Mouse (Mus musculus) kidney, postnatal 25 days (tissue): ENCODE measurements at regions not wholly inside any gene's neighbourhood (a gene's known extent, or its start where the extent isn't known, plus 50 kb on each side); places are given as distances from the start of the nearest gene placed in this dataset.

Source experiments
- DNase-seq, 2 experiments: peaks; one replicate each; pipeline ENCODE4 v3.0.0; 2021; ENCODE audit warnings: mixed read lengths in 2 of 2

DNA sequence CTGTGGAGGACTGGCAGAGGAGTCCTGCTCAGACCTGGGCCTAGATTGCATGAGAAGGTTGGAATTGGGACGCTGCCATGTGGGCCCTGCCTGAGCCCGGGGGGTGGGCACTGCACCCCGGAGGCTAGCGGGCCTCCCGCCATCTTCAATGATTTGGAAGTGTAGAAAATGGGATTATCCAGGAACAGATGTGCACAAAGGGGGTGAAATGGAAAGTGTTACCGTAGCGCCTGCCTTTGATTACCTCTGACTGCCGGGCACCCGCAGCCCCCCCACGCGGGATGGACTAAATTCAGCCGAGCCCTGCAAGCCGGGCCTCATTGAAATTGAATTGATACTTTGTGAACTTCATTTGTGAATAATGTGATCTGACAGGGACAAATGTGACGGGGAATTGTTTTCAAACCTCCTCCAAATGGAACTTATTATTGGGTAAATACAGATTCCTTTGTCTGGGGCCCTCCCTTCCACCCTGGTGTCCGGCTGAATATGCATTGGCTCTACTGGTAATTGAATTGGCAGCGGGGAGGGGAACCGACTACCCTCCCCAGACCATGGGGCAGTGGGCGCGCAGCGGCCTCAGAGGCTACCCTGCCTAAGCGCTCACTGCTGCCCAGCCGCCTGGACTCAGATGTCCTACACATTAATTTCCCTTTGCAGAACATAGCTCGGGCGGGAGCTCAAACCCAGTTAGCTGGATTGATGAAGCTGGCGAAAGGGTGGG is 77.9 kb upstream of the Nkx1-1 start:
- DNase-seq, result no peak

DNA sequence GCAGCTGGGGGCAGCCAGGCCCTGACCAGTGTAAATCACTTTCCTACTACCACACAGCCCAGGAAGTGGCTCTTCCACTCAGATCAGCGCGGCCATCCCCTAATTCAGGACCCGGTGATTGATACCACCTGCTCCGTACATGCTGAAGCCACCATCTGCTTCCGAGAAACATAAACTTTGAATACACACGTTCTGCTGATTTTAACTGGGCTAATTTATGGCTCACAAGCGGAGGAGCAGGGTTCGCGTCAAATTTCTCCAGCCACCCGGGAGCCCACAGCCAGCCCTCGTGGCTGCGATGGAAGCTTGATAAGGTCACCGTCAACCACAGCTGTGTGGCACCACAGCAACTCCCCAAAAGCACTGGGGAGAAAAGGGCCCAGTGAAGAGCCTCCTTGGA is 72.0 kb upstream of the Nkx1-1 start:
- DNase-seq, result no peak

DNA sequence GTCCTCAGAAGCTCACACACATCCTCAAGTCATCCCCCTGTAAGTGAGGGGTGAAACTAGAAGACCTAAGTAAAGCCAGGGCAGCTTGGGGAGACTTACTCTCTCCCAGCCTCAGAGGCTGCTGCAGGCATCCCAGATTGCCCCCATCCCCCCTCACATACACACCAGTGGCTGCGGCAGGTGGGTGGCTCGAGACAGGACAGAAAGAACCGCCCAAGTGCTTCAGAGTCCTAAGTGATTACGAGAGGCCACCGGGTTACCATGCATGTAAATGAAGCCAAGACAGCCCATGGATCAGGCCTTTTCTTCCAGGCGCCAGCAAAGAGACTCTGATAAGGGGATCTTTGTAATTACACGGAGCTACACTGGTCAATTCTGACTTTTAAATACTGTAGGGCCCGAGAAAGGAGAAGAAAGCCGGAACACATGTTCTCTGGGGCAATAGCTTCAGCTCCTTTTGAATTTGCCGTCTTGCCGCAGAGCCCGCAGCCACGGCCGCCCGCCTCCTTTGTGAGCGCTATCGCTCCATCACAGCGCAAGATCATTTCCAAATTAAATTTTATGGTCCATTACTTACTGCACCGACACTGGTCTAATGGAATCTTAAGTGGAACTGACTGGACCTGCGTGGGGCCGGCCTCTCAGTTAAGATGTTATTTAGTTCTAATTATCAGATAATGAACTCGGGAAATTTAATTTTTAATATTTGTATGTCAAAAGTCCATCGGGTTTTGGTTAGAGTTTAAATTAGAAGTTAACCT is 68.1 kb upstream of the Nkx1-1 start:
- DNase-seq, result no peak

DNA sequence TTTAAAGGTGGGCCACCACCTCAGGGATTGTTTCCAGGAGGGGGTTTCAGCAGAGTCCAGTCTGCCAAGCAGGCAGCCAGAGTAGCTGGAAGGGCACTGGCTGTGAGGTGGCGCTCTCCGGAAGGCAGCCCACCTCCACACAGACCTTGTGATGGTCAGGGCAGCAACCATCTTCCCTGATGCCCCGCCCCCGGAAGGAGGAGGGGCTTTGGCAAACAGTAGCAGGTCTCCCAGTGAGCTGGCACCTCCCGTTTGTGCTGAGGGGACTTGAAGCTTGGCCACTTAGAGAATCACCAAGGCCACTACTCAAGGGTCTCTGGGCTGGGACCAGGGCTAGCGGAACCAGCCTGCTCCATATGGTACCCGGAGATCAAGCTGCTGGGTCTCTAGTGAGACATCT is 67.4 kb upstream of the Nkx1-1 start:
- no peak for DNase-seq

DNA sequence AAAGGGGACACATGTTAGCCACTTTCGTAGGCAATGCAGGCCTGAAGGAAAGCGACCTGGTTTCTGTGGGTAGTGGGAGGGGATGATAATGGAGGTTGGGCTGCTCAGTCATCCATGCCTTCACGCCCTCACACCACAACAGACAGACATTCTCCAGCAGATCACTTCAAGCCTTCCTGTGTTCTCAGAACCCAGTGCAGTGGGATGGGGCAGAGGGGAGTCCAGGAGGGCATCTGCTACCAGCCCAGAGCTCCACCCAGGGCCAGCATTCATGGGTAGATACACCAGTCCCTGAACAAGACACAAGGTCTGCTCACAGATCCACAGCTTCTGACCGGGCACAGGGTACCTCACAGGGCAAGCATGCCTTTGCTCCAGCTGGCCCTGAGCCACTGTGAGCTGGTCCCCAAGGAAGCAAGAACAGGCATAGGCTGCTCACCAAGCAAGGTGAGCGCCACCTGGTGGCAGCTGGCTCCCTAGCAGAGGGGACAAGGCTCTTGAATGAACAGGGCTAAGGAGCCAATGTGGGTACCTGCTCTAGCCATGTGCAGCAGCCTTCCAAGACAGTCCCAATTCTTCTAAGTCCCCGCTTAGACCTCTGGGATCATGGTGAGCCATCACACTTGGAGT is 62.2 kb upstream of the Nkx1-1 start:
- peak; percentile 88 to 90 for DNase-seq

DNA sequence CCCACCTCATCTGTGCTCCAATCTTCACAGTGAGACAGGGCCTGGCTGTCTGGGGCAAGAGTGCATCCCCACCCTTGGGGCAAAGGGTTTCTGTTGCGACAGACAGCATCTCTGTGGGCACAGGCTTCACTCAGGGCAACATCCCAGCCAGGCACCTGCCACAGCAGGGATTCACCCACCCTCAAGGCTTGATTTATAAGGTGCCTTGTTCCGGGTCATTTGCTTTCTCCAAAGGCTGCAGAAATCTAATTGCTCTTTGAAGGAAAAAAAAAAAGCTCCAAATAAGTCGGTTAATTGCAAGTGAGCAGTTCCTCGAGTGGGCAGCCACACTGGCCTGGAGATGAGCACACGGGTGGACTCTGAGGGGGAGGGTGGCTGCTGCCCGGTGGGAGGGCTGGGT is 61.5 kb upstream of the Nkx1-1 start:
- no peak for DNase-seq

DNA sequence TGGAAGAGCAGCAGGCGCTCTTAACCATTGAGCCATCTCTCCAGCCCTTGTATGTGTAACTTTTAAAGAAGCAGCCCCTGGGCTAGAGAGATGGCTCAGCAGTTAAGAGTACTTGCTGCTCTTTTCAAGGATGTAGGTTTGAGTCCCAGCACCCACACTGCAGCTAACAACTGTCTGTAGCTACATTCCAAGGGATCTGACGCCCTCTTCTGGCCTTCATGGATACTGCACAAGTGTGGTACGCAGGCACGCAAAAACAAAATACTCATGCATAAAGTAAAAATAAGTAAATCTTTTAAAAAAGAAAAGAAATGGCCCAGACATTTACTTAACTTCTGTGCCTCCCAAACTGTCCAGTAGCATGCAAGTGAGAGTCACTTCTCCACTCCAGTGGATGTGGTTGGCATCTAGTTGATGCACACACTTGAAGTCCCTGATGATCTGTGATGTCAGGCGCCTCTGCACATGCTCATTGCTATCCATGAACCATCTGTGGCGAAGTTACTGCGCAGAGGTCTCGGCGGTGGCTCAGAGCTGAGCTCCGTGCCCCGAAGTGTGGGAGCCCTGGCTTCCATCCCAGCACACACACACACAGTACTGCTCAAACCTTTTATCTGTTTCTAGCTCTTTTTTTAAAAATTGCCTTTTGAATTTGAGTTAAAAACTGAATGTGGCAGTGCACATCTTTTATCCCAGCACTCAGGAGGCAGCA is 59.0 kb upstream of the Nkx1-1 start:
- DNase-seq, result no peak

DNA sequence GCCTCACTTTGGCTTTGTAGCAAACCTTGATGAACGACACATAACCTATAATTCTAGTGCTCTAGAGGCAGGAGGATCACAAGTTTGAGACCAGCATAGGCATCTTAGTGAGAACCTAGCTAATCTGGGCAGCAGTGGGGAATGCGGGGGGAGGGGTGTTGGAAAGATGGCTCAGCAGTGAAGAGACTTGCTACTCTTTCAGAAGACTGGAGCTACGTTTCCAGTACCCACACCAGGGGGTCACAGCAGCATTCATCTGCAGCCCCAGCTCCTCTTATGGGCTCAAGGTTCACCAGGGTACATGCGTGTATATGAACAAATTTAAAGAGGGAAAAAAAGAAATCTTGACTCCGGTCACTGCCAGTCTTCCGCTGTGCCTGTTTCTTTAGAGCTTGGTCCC is 55.5 kb upstream of the Nkx1-1 start:
- no peak for DNase-seq

DNA sequence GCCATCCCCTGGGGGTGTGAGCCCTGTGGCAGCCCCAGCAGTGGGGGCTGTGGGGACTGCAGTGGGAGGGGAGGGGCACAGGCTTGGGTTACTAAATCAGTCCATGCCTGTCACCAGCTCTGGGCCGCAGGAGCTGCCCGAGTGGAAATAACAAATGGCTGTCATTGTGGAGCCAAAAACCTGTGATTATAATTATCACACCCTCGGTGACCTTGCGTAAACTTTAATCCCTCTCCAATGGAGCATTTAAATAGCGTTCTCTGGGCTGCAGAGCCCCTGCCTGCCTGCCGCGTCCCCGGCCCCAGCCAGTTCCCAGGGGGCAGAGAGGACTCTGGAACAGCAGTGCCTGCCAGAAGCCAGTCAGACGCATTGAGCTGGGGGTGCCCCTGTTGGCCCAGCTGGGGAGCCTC is 54.4 kb upstream of the Nkx1-1 start:
- no peak for DNase-seq

DNA sequence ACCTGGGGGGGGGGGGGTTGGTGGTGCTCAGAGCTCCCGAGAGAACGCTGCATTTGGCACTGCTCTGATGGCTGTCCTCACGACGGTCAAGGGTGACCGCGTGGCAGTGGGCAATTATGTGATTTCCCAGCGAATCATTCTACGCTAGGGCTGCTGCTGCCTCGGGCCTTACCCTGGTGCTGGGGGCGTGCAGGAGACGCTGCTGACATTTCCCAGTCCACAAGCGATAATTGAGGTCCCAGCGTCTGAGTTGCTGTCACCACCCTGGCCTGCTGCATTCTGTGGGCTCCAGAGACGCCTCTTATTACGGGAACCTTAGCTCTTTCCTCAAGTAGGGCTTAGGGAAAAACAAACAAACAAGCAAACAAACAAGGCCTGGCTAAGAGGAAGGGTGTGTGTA is 52.0 kb upstream of the Nkx1-1 start:
- no peak for DNase-seq
